Mouse (Mus musculus) thymus, adult 2 months (tissue): ENCODE data around the gene Fam206a.

Experiments used
- CTCF ChIP-seq: fragments of 200-500 bp; IDR thresholded peaks from 2 replicates; pipeline ENCODE4 v1.5.1; 2012; ENCODE audit warnings: mild to moderate bottlenecking, control low read depth, low read length, moderate library complexity, borderline replicate concordance; ENCODE audit not compliant: control insufficient read depth, poor library complexity, insufficient read depth; ENCODE audit errors: extremely low read depth
- POLR2A ChIP-seq: fragments of 200-500 bp; IDR thresholded peaks from 2 replicates; pipeline ENCODE4 v1.6.1; 2012; ENCODE audit warnings: mild to moderate bottlenecking, low read length, control low read depth, moderate library complexity; ENCODE audit not compliant: control insufficient read depth, poor library complexity, insufficient read depth; ENCODE audit errors: extremely low read depth

DNA sequence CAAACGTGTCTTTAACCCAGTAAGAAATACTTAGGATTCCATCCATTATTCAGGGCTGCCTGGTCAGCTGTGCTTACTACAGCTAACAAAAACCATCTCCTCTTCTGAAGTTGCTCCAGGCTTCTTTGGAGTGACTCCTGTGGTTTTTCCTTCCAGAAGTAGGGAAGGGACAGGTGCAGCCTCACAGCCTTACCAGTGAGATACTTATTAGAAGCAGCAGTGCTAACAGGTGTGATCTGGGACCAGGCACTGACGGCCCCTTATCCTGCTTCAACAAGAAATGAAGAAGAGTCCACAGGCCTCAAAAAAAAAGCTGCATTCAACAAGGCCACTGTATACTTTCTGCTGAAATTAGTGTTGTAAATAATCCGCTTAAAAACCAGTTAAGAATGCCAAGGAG is 9.5 kb downstream of the Fam206a start:
- no peak for TF ChIP-seq CTCF
- TF ChIP-seq POLR2A: no peak
